Mouse (Mus musculus): ENCODE data around the gene Grk2. TPM values are rescaled to one million over a fixed set of nuclear protein-coding genes. Genes with fewer than 3 reads are reported as not detected.

The Grk2 gene
- polyA plus RNA-seq, 1 experiment from 2014 or later: 14.4 TPM

- no peaks in the 10 kb centered on the region for H3K9me3 ChIP-seq (replicated peaks)
- ATAC-seq: no peak
- WGBS: 93% methylated on average over 11 of the region's 11 CpGs
- peaks cover 94% of the 10 kb centered on the region for H3K36me3 ChIP-seq (ENCODE audit: poor library complexity, severe bottlenecking)
- no peak overlapping the region for H3K4me2 ChIP-seq
- no peaks in the 10 kb centered on the region for H3K27me3 ChIP-seq
- H3K9ac ChIP-seq: no peak overlapping the region
- H3K27ac ChIP-seq: no peak overlapping the region
- H3K4me3 ChIP-seq: no peak overlapping the region
- H3K4me1 ChIP-seq: no peaks in the 10 kb centered on the region
Measured at GRCm38 (mm10) chr19:4291161-4291560, 14.9 kb downstream of the Grk2 start.

- H3K27ac ChIP-seq: no peak overlapping the region
- no peak overlapping the region for H3K9ac ChIP-seq
- H3K4me1 ChIP-seq: no peaks in the 10 kb centered on the region
- H3K36me3 ChIP-seq (ENCODE audit: poor library complexity, severe bottlenecking): peaks cover 96% of the 10 kb centered on the region
- no peak for ATAC-seq
- 78% methylated on average over 15 of the region's 15 CpGs for WGBS
- H3K27me3 ChIP-seq: no peaks in the 10 kb centered on the region
- no peaks in the 10 kb centered on the region for H3K9me3 ChIP-seq (replicated peaks)
- no peak overlapping the region for H3K4me3 ChIP-seq
- no peak overlapping the region for H3K4me2 ChIP-seq
Measured at GRCm38 (mm10) chr19:4290749-4291148, 15.3 kb downstream of the Grk2 start.

GRCm38 (mm10) chr19:4283653-4284052, 22.4 kb downstream of the Grk2 start:
- no peaks in the 10 kb centered on the region for H3K9me3 ChIP-seq (replicated peaks)
- H3K4me2 ChIP-seq: peak overlapping the region; percentile 80
- H3K36me3 ChIP-seq (ENCODE audit: poor library complexity, severe bottlenecking): peaks cover 47% of the 10 kb centered on the region
- H3K9ac ChIP-seq: no peak overlapping the region
- no peaks in the 10 kb centered on the region for H3K27me3 ChIP-seq
- peak overlapping the region; percentile 57 for H3K4me3 ChIP-seq
- peaks cover 22% of the 10 kb centered on the region for H3K4me1 ChIP-seq
- no peak overlapping the region; the same call in 1 of the 2 replicates for H3K27ac ChIP-seq
- no peak for ATAC-seq
- 50% methylated on average over 7 of the region's 7 CpGs for WGBS

- Histone ChIP-seq H3K9ac (peak within 1 kb of the TSS; percentile 78), H3K27ac (no peak within 1 kb of the TSS; the same call in 1 of the 2 replicates), H3K9me3 (replicated peaks) (no peaks in the 10 kb centered on the region), H3K4me3 (peak within 1 kb of the TSS; percentile 57), H3K4me2 (peak within 1 kb of the TSS; percentile 80), H3K36me3 (ENCODE audit: poor library complexity, severe bottlenecking) (peaks cover 40% of the 10 kb centered on the region), H3K27me3 (no peaks in the 10 kb centered on the region), H3K4me1 (peaks cover 22% of the 10 kb centered on the region)
- under 1% methylated on average over 50 of the region's 50 CpGs for WGBS
- peak; percentile 93 for ATAC-seq
Measured at GRCm38 (mm10) chr19:4282898-4283553, 23.0 kb downstream of the Grk2 start, which contains the start of gene Ankrd13d. Gene Ankrd13d (minus strand): TSS chr19:4283137.

- no peaks in the 10 kb centered on the region; the same call in 1 of the 2 replicates for H3K9me3 ChIP-seq (replicated peaks)
- H3K4me1 ChIP-seq: peaks cover 22% of the 10 kb centered on the region
- 94% methylated on average over 9 of the region's 9 CpGs for WGBS
- peaks cover 14% of the 10 kb centered on the region for H3K36me3 ChIP-seq (ENCODE audit: poor library complexity, severe bottlenecking)
- H3K27me3 ChIP-seq: no peaks in the 10 kb centered on the region
- no peak overlapping the region for H3K9ac ChIP-seq
- no peak overlapping the region for H3K4me2 ChIP-seq
- no peak for ATAC-seq
- no peak overlapping the region for H3K4me3 ChIP-seq
- H3K27ac ChIP-seq: no peak overlapping the region
Measured at GRCm38 (mm10) chr19:4280425-4280824, 25.6 kb downstream of the Grk2 start.

- no peak for ATAC-seq
- WGBS: 95% methylated on average over 1 of the region's 1 CpGs
- H3K4me2 ChIP-seq: no peak overlapping the region
- H3K36me3 ChIP-seq (ENCODE audit: poor library complexity, severe bottlenecking): peaks cover 12% of the 10 kb centered on the region
- no peak overlapping the region for H3K9ac ChIP-seq
- H3K9me3 ChIP-seq (replicated peaks): no peaks in the 10 kb centered on the region; the same call in 1 of the 2 replicates
- peaks cover 22% of the 10 kb centered on the region for H3K4me1 ChIP-seq
- no peaks in the 10 kb centered on the region for H3K27me3 ChIP-seq
- H3K4me3 ChIP-seq: no peak overlapping the region
- H3K27ac ChIP-seq: no peak overlapping the region
Measured at GRCm38 (mm10) chr19:4279487-4279886, 26.5 kb downstream of the Grk2 start.

GRCm38 (mm10) chr19:4270972-4271371, 35.0 kb downstream of the Grk2 start:
- Histone ChIP-seq H3K27me3 (peaks cover 38% of the 10 kb centered on the region), H3K27ac (no peak overlapping the region), H3K4me2 (no peak overlapping the region), H3K9me3 (replicated peaks) (no peaks in the 10 kb centered on the region; the same call in 1 of the 2 replicates), H3K9ac (no peak overlapping the region), H3K4me1 (peaks cover 6% of the 10 kb centered on the region; the same call in 1 of the 2 replicates), H3K4me3 (no peak overlapping the region), H3K36me3 (ENCODE audit: poor library complexity, severe bottlenecking) (0 out of 2 replicates have a peak, but pooled peaks cover 11% of the 10 kb centered on the region)
- 93% methylated on average over 11 of the region's 11 CpGs for WGBS
- ATAC-seq: no peak

GRCm38 (mm10) chr19:4270187-4270586, 35.8 kb downstream of the Grk2 start:
- H3K36me3 ChIP-seq (ENCODE audit: poor library complexity, severe bottlenecking): 0 out of 2 replicates have a peak, but pooled peaks cover 11% of the 10 kb centered on the region
- ATAC-seq: no peak
- H3K4me1 ChIP-seq: peaks cover 6% of the 10 kb centered on the region; the same call in 1 of the 2 replicates
- peaks cover 38% of the 10 kb centered on the region for H3K27me3 ChIP-seq
- 79% methylated on average over 6 of the region's 6 CpGs for WGBS
- no peak overlapping the region for H3K27ac ChIP-seq
- H3K4me2 ChIP-seq: no peak overlapping the region
- H3K9ac ChIP-seq: no peak overlapping the region
- H3K9me3 ChIP-seq (replicated peaks): no peaks in the 10 kb centered on the region
- no peak overlapping the region for H3K4me3 ChIP-seq

- peak; percentile 51; the same call in 1 of the 2 replicates for ATAC-seq
- peak within 1 kb of the TSS; percentile 36 for H3K4me3 ChIP-seq
- H3K9ac ChIP-seq: peak within 1 kb of the TSS; percentile 53
- no peak within 1 kb of the TSS for H3K27ac ChIP-seq
- H3K4me2 ChIP-seq: peak within 1 kb of the TSS; percentile 60
- 0 out of 2 replicates have a peak, but pooled peaks cover 11% of the 10 kb centered on the region for H3K36me3 ChIP-seq (ENCODE audit: poor library complexity, severe bottlenecking)
- H3K4me1 ChIP-seq: peaks cover 6% of the 10 kb centered on the region; the same call in 1 of the 2 replicates
- no peaks in the 10 kb centered on the region for H3K9me3 ChIP-seq (replicated peaks)
- 6% methylated on average over 46 of the region's 46 CpGs for WGBS
- peaks cover 38% of the 10 kb centered on the region for H3K27me3 ChIP-seq
Measured at GRCm38 (mm10) chr19:4268566-4269361, 37.3 kb downstream of the Grk2 start, which contains the start of gene Ssh3. Gene Ssh3 (minus strand): TSS chr19:4269180.

GRCm38 (mm10) chr19:4265956-4266355, 40.1 kb downstream of the Grk2 start:
- Histone ChIP-seq H3K36me3 (ENCODE audit: poor library complexity, severe bottlenecking) (0 out of 2 replicates have a peak, but pooled peaks cover 7% of the 10 kb centered on the region), H3K27ac (no peak overlapping the region), H3K4me1 (peaks cover 6% of the 10 kb centered on the region; the same call in 1 of the 2 replicates), H3K4me2 (no peak overlapping the region), H3K27me3 (peaks cover 36% of the 10 kb centered on the region), H3K9me3 (replicated peaks) (no peaks in the 10 kb centered on the region), H3K4me3 (no peak overlapping the region), H3K9ac (no peak overlapping the region)
- ATAC-seq: no peak
- 69% methylated on average over 4 of the region's 4 CpGs for WGBS

- Histone ChIP-seq H3K9me3 (replicated peaks) (no peaks in the 10 kb centered on the region), H3K4me2 (no peak overlapping the region), H3K4me1 (peaks cover 6% of the 10 kb centered on the region; the same call in 1 of the 2 replicates), H3K27ac (no peak overlapping the region), H3K27me3 (peaks cover 21% of the 10 kb centered on the region), H3K4me3 (no peak overlapping the region), H3K36me3 (ENCODE audit: poor library complexity, severe bottlenecking) (no peaks in the 10 kb centered on the region), H3K9ac (no peak overlapping the region)
- no peak for ATAC-seq
- WGBS: 94% methylated on average over 6 of the region's 6 CpGs
Measured at GRCm38 (mm10) chr19:4264171-4264780, 41.7 kb downstream of the Grk2 start.

All from forebrain, embryonic 13.5 days (tissue).